Mouse (Mus musculus) adrenal gland, adult 18-20 months (tissue): ENCODE results near the gene Pcx. TPM values are rescaled to one million over a fixed set of nuclear protein-coding genes. Genes with fewer than 3 reads are reported as not detected.
A peak's percentile ranks its signal among the peaks of the same experiment; 100 is the strongest.

Experiments used
- DNase-seq, 2 experiments: peaks; one replicate each; pipeline ENCODE4 v3.0.0; 2021 to 2022; ENCODE audit warnings: low spot score in 2 of 2
- total RNA-seq, 2 experiments: library from RNA; stranded (reverse); gene quantifications; 1 replicate in 1 of 2; 2 replicates in 1 of 2; pipeline ENCODE4 v1.2.3; 2021

Gene Pcx
- total RNA-seq, 2 experiments from 2014 or later, result 622 to 707 TPM

DNA sequence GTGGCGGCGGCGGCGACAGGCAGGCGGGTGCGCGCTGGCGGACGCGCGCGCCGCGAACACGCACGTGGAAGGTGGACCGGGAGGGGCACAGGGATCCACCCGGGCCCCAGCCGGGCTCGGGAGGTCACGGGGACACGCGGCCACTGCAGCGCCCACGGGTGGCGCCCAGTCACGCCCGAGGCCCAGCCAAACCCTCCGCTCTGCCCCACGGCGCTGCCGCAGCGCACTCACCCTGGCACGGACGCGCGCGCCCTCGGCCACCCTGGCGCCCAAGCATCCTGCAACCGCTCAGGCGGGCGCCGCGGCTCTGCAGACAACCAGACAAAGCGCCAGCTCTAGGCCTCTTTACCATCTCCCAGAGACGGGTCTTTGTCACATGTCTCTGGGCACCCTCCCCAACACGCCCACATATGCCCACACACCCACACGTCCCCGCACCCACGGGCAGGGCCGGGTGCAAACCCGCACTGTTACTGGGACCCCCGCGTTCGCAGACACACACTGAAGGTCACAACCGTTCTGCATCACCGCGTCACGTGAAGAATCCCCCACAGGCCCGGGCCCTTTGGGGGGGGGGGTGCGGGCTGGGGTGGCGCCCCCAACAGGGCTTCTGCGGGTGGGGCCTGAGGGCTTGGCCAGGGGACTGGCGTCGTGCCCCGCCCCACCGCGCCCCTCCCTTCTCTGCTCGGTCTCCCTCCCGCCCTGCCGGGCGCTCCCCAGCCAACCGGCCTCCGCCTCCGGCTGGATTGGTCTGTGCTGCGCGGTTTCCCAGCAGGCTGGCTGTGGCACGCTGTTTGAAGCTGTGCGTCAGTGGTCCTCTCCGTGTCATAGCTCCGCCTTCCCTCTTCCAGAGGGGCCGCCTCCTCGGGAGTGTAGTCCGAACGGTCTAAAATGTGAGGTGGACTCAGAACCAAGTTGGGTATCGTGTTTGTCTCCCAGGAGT lies 105.2 kb downstream of the Pcx start, which contains the start of gene Lrfn4:
Gene Lrfn4, minus strand, starts transcription at position 517 of the 943 bp plus-strand sequence.
- DNase-seq, result peak; percentile 57 to 71

DNA sequence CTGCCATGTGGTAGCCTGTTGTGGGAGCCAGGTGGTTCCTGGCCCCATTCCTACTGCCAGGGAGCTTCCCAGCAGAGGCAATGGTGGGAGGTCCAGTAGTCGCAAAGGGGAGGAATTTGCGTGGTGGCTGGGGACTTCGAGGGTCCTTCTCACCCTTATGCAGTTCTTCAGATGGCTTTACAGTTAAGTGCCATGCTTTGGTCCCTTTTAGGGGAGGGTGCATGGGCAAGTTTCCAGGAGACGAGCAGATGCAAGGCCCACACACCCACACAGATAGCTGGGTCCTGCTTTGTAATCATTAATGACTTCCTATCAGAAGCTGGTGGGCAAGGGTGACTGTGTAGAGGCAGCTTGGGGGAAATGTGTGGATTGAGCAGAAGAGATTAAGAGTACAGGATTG lies 106.3 kb downstream of the Pcx start:
- peak in 1 of 2 experiments; percentile 20 for DNase-seq

DNA sequence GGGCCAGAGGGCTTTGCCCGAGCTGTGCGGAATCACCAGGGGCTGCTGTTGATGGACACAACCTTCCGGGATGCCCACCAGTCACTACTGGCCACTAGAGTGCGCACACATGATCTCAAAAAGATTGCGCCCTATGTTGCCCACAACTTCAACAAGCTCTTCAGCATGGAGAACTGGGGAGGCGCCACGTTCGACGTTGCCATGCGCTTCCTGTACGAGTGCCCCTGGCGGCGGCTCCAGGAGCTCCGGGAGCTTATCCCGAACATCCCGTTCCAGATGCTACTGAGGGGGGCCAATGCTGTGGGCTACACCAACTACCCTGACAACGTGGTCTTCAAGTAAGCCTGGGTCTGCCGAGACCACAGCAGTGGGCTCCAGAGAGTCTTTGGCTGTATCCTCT lies 107.9 kb downstream of the Pcx start:
- peak in 1 of 2 experiments; percentile 18 for DNase-seq

DNA sequence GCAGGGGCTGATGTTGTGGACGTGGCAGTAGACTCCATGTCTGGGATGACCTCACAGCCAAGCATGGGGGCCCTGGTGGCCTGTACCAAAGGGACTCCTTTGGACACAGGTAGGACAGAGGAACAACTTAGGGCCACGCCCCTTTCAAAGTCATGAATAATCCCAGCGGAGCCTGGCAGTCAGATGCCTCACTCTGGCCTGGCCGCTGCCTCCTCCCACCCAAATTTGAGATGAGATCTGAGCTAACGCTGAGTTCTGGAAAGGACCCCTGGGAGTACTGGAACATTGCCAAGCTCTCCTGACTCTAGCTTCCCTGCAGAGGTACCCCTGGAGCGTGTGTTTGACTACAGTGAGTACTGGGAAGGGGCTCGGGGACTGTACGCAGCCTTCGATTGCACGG lies 109.2 kb downstream of the Pcx start:
- no peak for DNase-seq

DNA sequence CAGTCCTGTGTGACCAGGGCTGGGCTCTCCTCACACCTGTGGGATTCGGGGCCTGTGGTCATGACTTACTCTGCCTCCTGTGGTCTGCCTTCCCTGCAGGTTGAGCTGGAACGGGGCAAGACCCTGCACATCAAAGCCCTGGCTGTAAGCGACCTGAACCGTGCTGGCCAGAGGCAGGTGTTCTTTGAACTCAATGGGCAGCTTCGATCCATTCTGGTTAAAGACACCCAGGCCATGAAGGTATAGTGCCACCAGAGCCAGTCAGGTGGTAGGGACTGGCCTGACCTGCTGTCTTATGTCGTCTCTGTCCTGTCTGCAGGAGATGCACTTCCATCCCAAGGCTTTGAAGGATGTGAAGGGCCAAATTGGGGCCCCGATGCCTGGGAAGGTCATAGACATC lies 110.4 kb downstream of the Pcx start:
- DNase-seq, result no peak

DNA sequence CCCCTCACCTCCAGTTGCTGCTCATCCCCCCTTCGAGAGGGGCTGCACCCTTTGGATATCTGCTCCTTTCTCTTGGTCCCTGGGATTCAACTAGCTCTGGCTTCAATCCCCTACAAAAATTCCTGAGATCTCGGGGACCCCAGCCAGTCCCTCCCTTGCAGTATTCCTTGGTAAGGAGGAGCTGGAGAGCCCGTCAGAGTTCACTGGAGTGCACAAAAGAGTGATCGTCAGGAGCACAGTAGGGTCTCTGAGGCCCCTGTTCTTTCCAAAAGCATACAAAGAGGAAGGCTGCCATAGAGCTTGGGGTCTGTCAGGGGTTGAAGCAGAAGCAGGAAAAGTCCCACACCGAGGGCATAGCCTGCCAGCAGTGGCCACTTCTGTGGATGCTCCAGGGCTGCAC lies 112.5 kb downstream of the Pcx start:
- DNase-seq, result no peak

DNA sequence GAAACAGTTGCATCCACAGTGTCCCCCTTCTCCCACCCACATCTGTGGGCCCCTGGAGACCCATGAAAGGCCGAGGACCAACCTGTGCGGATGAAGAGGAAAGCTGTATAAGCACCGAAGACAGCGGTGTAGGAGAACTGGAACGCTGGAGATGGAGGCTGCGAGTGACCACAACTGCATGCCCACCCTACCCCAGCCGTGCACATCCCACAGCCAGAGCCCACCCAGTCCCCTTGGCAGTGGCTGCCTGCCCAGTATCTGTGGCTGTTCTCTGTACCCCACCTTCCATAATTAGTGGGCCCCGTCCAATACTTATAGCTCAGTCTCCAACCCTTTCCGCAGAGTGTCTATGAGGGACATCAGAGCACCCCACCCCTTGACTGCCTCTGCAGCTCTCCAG lies 113.1 kb downstream of the Pcx start:
- no peak for DNase-seq

DNA sequence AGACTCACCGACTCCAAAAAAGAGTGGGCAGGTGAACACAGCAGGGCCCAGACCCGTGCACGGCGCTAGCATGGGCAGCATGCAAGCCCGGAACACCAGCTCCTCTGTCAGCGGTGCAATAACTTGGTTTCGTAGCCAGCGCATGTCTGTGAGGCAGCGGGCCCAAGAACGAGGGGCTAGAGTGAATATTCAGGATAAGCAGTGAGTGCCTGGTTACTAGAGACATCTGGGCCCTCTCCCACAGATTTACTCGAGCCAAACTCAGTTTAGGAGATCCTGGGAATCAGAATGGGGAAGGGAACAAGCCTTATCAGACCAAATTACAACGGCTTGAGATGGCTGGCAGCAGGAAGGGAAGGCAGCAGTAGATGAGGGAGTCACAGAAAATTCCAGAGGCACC lies 113.7 kb downstream of the Pcx start:
- no peak for DNase-seq

DNA sequence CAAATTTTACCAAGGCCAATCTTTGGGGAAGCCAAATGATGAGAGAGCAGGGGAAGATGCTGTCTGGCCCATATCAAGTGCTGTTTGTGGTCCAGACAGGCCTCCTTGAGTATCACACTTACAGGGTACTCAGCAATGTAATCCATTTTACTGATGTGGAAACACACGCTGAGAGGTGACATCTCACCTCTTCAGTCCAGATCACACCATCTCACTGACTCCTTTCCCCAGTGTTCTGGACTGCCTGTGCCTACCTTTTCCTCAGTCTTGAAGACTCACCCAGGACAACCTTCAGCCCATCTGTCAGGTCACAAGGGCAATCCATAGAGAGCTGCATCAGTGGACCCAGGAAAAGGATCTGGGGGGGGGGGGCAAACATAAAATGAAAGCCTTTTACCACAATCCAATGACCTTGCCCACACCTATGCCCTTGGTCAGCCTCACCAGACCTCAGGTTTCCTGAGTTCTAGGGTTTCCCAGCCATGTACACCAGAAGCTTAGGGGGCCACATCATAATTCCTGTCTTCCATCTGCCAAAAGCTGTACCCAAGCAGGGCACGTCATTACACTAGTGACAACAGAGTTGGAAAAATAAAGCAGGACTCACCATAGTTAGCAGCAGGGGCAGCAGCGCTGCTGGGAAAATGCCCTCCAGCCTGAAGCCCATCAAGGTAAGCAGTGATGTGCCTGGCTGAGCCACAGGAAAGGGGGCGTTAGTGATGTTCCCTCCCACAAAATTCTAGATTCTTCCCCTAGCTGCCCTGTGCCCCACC lies 114.3 kb downstream of the Pcx start:
- DNase-seq, result no peak

DNA sequence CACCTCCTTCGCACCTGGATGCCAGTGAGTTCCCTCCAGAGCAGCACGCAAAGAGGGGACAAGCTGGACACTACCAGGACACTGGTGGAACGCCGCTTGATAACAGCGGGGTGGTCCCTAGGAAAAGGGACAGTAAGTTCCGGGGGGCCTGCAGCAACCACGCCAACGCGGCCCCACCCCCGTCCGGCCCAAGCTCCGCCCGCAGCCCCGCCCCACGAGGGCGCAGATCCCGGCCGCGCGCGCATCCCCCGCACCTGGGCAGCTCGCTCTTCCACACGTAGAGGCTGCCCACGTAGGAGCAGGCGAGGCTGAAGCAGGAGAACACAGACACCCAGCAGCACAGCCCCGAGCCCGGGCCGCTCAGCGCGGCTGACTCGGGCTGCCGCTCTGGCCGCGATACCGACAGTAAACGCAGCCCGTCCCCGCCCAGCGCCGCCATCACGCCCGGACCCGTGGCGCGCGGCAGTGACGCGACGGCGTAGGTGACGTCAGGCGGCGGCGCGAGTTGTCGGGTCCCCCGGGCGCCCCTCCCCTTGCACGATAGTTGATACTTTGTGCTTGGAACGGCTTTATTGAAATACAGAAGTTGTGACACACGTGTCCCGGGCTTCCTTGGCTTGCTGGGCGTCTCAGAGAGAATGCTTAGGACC lies 115.0 kb downstream of the Pcx start, which contains the start of gene Rce1:
Gene Rce1, minus strand, starts transcription at position 463 of the 650 bp plus-strand sequence.
- DNase-seq, result peak; percentile 92 to 93

DNA sequence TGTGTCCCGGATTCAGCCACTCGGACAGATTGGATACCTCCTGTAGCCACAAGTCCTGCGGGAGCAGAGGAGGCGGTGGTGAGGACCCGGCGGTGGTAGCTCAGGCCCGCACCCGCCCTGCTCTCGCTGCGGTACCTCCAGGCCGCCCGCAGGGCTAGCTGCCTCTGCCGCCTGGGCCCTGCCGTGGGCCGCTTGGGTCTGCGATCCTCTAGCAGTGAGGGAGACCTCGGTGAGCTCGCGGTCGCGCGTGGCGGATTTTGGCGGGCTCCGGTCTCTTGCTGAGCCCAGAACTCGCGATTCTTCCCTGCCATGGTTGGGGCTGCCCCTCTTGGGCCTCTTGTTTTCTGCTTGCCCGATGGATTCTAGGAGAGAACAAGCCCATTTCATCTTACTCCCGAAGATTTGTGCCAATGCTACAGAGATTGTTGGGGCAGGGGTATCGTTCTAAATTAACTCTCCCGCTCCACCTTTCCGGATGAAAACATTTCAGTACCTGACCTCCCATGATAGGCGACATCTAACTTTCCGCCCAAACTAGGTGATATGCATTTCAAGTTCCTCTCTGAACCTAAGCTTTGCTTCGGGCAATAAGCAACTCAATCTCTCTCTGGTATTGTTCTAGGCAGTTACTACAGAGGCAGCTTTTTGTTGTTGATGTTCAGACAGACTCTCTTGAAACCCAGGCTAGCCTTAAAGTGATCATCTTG lies 115.7 kb downstream of the Pcx start:
- DNase-seq, result no peak

DNA sequence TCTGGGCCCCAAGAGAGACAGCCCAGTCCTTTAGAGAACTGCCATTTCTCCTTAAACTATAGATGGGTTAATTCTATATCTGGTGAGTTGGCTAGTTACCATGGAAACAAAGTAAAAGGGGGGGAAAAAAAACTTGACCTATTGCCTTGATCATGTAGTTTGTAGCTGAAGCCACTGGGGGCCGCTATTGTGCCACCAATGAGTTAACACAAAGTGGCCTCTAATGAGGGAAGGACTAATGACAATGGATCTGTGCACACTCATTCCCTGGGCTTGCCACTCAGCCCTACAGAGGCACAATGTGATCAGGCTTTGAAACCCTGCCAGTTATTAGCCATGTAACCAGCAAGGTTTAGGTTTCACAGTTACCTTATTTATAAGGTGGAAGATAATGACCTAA lies 118.5 kb downstream of the Pcx start:
- DNase-seq, result peak; percentile 63 to 66

DNA sequence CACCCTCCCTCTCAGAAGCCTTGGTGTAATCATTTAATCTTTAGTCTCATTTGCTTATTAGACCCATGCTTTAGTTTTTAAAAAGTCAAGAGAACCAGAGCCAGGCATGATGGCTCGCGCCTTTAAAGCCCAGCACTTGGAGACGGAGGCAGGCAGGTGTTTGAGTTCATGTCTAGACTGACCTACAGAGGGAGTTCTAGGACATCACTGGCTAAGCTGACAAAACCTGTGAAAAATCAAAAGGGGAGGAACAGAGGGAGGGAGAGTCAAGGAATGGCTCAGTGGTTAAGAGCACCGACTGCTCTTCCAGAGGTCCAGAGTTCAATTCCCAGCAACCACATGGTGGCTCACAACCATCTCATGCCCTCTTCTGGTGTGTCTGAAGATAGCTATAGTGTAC lies 125.7 kb downstream of the Pcx start:
- no peak for DNase-seq

DNA sequence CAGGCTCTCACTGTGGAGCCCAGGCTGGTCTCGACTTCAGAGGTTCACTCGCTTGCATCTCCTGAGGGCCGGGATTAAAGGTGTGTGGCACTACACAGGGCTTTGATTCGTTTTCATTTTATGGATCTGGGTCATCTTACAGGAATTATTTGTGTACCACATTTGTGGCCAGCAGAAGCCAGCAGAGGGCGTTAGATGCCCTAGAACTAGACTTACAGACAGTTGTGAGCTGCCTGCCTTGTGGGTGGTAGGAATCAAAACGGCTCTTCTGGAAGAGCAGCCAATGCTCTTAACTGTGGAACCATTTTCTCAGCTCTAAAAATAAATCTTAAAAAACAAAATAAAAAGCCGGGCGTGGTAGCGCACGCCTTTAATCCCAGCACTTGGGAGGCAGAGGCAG lies 134.0 kb downstream of the Pcx start:
- no peak for DNase-seq

DNA sequence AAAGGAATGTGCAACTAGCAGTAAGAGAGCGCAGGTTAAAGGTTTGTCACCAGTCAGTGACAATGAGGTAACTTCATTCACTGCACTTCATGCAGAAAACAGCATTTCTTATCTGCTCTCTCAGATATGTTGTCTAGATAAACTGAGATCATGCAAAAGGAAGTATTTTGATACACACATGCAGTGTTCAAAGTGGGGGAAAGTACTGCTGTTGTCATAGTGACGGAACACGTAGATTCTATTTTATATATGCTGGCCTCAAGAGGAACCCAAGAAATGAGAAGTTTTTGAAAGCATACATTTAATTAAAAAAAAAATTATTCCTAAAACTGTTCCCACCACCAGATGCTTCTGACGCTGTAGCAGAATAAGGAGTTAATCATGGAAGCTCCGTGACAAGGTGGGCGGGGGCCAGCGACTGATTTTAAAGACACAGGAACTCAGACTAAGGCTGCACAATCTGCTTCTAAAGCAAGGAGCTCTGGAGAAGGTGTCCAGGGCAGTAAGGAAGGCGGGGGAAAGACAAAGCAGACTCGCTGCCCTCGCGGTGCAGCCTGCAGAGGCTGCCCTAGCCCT lies 136.7 kb downstream of the Pcx start:
- no peak for DNase-seq

DNA sequence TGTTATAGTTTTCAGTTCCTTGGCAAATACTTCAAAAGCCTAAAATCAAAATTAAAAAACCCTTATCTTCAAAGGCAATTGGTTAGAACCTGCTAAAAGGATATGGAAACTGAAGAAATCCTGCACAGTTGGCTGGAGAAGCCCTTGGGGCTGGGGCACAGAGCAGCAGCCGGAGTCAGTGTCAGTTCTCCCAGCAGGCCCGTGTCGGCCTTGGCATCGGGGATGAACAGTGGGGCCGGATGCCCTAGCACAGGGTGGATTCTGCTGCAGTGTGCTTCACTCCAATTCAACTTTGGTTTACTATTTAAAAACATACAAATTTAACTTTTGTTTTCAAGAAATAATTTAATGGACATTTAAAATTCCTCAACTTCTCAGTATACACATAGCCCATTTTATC lies 147.9 kb downstream of the Pcx start:
- no peak for DNase-seq

DNA sequence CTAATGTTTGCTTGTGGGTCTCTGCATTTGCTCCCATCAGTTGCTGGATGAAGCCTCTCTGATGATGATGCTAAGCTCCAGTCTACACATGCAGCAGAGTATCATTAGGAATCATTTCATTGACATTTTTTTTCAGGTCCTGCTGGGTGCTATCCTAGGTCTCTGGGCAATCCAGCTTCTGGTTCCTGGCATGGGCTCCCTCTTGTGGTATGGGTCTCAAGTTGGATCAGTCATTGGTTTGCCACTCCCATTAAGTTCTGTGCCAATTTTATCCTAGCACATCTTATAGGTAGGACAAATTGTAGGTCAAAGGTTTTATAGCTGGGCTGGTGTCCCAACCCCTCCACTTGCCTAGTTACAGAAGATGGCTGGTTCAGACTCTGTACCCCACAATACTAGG lies 156.5 kb downstream of the Pcx start:
- DNase-seq, result no peak

DNA sequence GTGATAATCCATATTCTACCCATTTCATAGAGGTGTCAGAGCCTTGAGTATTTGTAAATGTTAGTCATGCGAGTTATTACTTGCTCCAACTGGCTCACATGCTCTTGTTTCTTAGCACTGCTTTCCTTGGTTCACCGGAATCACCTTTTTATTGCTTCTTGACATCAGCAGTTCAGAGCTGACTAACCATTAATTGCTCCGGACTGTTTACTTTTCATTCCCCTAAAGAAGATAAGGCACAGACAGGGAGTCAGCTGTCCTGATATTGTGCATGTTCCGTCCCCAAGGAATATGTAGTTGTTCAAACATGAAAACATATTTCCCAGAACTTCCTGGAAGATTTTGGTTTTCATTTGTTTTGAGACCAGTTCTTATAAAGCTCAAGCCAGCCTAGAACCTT lies 160.5 kb downstream of the Pcx start:
- no peak for DNase-seq
